Mouse (Mus musculus): Measurements from ENCODE around the gene Dnmt1. TPM values are rescaled to one million over a fixed set of nuclear protein-coding genes. Genes with fewer than 3 reads are reported as not detected.

The Dnmt1 gene
- total and polyA plus RNA-seq, 2 experiments = 5.3 to 5.5 TPM

DNA sequence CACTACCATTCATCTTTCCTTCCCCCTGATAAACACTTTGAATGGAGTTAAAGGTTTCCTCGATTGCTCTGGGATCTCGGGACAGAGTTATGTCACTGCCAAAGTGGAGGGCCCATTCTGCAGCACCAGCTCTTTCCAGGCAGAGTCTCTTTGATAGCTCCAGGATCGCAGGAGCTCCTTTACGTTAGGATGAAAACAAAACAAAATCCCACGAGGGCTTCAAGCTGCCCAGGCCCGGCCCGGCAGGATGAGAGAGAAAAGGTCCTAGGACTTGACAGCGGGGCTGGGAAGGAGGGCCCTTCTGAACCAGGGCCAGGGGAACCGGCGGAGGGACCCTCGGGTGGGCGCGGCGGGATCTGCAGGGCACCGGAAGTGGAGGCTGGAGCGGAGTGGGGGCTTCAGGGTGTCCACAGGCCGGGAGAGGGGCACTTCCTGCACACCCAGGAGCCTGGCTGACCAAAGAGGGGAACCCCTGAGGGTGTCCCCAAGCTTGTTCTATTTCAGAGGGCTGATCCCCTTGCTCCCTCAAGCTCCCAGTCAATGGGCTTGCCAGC, 7.6 kb downstream of the Dnmt1 start:
- no peak for DNase-seq (ENCODE audit: extremely low read depth, low read depth, low spot score)
- H3K27me3 ChIP-seq (ENCODE audit: control insufficient read depth, insufficient read depth, low read length) = no peaks in the 10 kb centered on the region
- TF ChIP-seq CTCF (IDR thresholded peaks at IDR 0.05; ENCODE audit: low read depth, low read length) = no peak
- no peak for TF ChIP-seq POLR2A (IDR thresholded peaks at IDR 0.05; ENCODE audit: extremely low read depth, insufficient read depth, low read length)
- H3K36me3 ChIP-seq (ENCODE audit: control insufficient read depth, insufficient read depth, low read length) = no peaks in the 10 kb centered on the region
- peak overlapping the region; percentile 95 for H3K4me3 ChIP-seq (ENCODE audit: insufficient read depth, low read depth, low read length)
- peaks cover 27% of the 10 kb centered on the region; the same call in 1 of the 2 replicates for H3K79me2 ChIP-seq (ENCODE audit: control insufficient read depth, insufficient read depth, low read length)
- peak overlapping the region; percentile 79 for H3K9ac ChIP-seq (ENCODE audit: low read depth, low read length)
- WGBS = under 1% methylated on average over 17 of the region's 17 CpGs
- H3K27ac ChIP-seq (replicated peaks; ENCODE audit: insufficient read depth, low read depth, low read length) = peak overlapping the region; percentile 28; the same call in 1 of the 2 replicates
- H3K4me1 ChIP-seq (ENCODE audit: control insufficient read depth, insufficient read depth, low read length) = peaks cover 3% of the 10 kb centered on the region; the same call in 1 of the 2 replicates

DNA sequence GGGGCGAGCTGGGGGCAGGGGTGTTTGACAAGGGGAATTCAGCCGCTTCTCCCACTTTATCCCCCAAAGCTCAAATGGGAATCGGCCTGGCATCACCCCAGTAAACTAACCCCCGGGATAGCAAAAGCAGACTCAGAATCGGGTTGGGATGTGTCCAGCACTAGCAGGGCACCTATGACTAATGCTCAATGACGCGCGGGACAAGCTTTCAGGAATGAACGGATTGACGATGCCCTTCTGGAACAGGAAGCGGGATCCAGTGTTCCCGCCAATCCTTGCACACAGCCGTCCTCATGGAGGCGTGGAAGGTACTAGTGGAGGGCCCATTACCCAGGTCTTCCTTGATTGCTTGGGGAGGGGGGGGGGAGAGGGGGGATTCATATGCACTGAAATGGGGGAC, 8.2 kb downstream of the Dnmt1 start:
- TF ChIP-seq POLR2A (IDR thresholded peaks at IDR 0.05; ENCODE audit: extremely low read depth, insufficient read depth, low read length) = no peak
- TF ChIP-seq CTCF (IDR thresholded peaks at IDR 0.05; ENCODE audit: low read depth, low read length) = no peak
- Histone ChIP-seq H3K36me3 (ENCODE audit: control insufficient read depth, insufficient read depth, low read length) (no peaks in the 10 kb centered on the region), H3K27ac (replicated peaks; ENCODE audit: insufficient read depth, low read depth, low read length) (no peak overlapping the region), H3K4me3 (ENCODE audit: insufficient read depth, low read depth, low read length) (no peak overlapping the region; the same call in 1 of the 2 replicates), H3K79me2 (ENCODE audit: control insufficient read depth, insufficient read depth, low read length) (peaks cover 29% of the 10 kb centered on the region; the same call in 1 of the 2 replicates), H3K27me3 (ENCODE audit: control insufficient read depth, insufficient read depth, low read length) (no peaks in the 10 kb centered on the region), H3K4me1 (ENCODE audit: control insufficient read depth, insufficient read depth, low read length) (peaks cover 3% of the 10 kb centered on the region; the same call in 1 of the 2 replicates), H3K9ac (ENCODE audit: low read depth, low read length) (peak overlapping the region; percentile 12)
- DNase-seq (ENCODE audit: extremely low read depth, low read depth, low spot score) = no peak
- 22% methylated on average over 14 of the region's 14 CpGs for WGBS

DNA sequence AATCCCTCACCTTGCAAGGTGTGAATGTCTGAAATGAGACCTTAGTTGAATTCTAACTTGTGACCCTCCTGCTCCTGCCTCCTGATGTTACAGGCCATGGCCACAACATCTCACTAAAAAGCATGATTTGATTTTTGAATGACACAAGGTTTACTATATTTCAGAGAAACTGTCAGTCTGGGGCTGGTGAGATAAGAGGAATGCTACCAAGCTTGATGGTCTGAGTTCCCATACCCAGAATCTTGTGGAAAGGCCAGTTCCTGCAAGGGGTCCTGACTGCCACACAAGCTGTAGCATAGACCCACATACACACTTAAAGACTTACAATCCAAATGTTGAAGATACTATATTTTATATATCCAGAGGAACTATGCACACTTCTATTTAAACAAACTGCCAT, 9.3 kb downstream of the Dnmt1 start:
- Histone ChIP-seq H3K27me3 (ENCODE audit: control insufficient read depth, insufficient read depth, low read length) (no peaks in the 10 kb centered on the region), H3K79me2 (ENCODE audit: control insufficient read depth, insufficient read depth, low read length) (peaks cover 39% of the 10 kb centered on the region; the same call in 1 of the 2 replicates), H3K27ac (replicated peaks; ENCODE audit: insufficient read depth, low read depth, low read length) (no peak overlapping the region), H3K9ac (ENCODE audit: low read depth, low read length) (no peak overlapping the region), H3K36me3 (ENCODE audit: control insufficient read depth, insufficient read depth, low read length) (no peaks in the 10 kb centered on the region), H3K4me3 (ENCODE audit: insufficient read depth, low read depth, low read length) (no peak overlapping the region), H3K4me1 (ENCODE audit: control insufficient read depth, insufficient read depth, low read length) (peaks cover 3% of the 10 kb centered on the region; the same call in 1 of the 2 replicates)
- TF ChIP-seq POLR2A (IDR thresholded peaks at IDR 0.05; ENCODE audit: extremely low read depth, insufficient read depth, low read length) (no peak), CTCF (IDR thresholded peaks at IDR 0.05; ENCODE audit: low read depth, low read length) (no peak)
- no peak for DNase-seq (ENCODE audit: extremely low read depth, low read depth, low spot score)

DNA sequence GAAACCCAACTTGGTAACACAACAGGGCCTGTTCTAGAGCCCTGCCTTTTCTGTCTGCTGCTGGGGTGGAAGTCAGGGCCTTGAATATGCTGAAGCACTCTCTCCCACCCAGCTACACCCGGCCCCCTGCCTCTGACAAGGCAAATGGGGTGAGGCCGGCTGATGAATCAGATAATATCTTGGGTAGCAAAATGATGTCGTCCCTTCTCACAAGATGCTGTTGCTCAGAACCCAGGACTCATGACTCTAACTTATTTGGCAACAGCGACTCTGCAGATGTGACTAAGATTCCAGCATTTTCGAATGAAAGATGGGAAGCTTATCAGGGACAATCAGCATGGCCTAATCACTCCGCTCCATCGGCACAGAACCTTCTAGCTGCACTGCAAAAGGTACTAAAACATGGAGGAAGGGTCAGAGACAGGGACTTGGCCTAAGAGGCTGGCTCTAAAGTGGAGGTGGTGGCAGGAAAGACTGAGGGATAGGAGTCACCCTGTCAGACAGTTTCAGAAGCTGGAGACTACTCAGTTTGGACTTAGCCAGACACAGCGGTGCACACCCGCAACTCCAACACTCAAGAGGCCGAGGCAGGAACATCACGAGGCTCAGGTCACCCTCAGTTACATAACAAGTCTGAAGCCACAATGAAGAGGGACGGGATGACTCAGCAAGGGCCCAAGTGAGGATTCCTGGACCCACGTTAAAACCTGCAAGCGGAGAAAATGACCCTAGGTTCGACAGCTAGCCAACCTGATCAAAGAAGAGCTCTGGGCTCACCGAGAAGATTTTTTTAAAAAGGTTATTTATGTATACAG, 13.4 kb downstream of the Dnmt1 start:
- H3K79me2 ChIP-seq (ENCODE audit: control insufficient read depth, insufficient read depth, low read length) = peaks cover 47% of the 10 kb centered on the region; the same call in 1 of the 2 replicates

DNA sequence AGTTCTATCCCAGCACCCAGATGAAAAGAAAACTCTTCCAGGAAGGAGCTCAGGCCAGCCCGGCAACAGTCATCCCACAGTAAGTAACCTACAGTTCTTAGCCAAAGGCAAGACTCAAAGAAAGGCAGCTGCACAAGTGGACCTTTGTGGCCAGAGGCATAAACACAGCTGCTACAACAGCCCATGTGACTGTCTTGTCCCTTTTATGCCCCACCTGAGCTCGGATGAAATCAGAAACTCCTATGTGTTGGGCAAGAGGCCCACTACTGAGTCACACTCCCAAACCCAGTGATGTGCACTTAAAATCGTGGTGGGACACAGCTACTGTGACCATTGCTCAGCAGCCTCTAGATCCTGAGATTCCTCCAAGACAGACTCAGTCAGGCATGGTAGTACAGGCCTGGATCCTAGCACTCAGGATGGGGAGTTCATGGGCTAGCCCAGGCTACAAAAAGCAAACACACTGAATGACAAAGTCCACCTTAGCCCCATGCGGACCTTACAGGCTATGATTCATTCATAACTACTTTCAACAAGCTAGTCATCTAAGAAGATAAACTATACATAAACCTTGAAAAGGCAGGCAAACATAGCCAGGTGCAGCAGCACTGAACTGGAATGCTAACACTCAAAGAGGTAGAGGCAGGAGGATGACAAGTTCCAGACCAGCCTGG, 14.9 kb downstream of the Dnmt1 start:
- H3K4me1 ChIP-seq (ENCODE audit: control insufficient read depth, insufficient read depth, low read length) = no peaks in the 10 kb centered on the region
- no peak overlapping the region for H3K27ac ChIP-seq (replicated peaks; ENCODE audit: insufficient read depth, low read depth, low read length)
- H3K36me3 ChIP-seq (ENCODE audit: control insufficient read depth, insufficient read depth, low read length) = peaks cover 6% of the 10 kb centered on the region
- no peak overlapping the region for H3K4me3 ChIP-seq (ENCODE audit: insufficient read depth, low read depth, low read length)
- no peak for DNase-seq (ENCODE audit: extremely low read depth, low read depth, low spot score)
- H3K9ac ChIP-seq (ENCODE audit: low read depth, low read length) = no peak overlapping the region
- H3K27me3 ChIP-seq (ENCODE audit: control insufficient read depth, insufficient read depth, low read length) = no peaks in the 10 kb centered on the region
- no peak for TF ChIP-seq CTCF (IDR thresholded peaks at IDR 0.05; ENCODE audit: low read depth, low read length)
- TF ChIP-seq POLR2A (IDR thresholded peaks at IDR 0.05; ENCODE audit: extremely low read depth, insufficient read depth, low read length) = no peak
- 69% methylated on average over 4 of the region's 4 CpGs for WGBS
- peaks cover 47% of the 10 kb centered on the region; the same call in 1 of the 2 replicates for H3K79me2 ChIP-seq (ENCODE audit: control insufficient read depth, insufficient read depth, low read length)

More for the DNA sequence above, 13.4 kb downstream of the Dnmt1 start:
- Histone ChIP-seq H3K4me1 (ENCODE audit: control insufficient read depth, insufficient read depth, low read length) (peaks cover under 1% of the 10 kb centered on the region; the same call in 1 of the 2 replicates), H3K27me3 (ENCODE audit: control insufficient read depth, insufficient read depth, low read length) (no peaks in the 10 kb centered on the region), H3K27ac (replicated peaks; ENCODE audit: insufficient read depth, low read depth, low read length) (no peak overlapping the region), H3K4me3 (ENCODE audit: insufficient read depth, low read depth, low read length) (no peak overlapping the region), H3K36me3 (ENCODE audit: control insufficient read depth, insufficient read depth, low read length) (no peaks in the 10 kb centered on the region), H3K9ac (ENCODE audit: low read depth, low read length) (no peak overlapping the region)
- peak; percentile 21 for DNase-seq (ENCODE audit: extremely low read depth, low read depth, low spot score)
- TF ChIP-seq POLR2A (IDR thresholded peaks at IDR 0.05; ENCODE audit: extremely low read depth, insufficient read depth, low read length) (no peak), CTCF (IDR thresholded peaks at IDR 0.05; ENCODE audit: low read depth, low read length) (no peak)
- 80% methylated on average over 16 of the region's 16 CpGs for WGBS

Data from liver, adult 2 months (tissue).